In the genomic region with DNA sequence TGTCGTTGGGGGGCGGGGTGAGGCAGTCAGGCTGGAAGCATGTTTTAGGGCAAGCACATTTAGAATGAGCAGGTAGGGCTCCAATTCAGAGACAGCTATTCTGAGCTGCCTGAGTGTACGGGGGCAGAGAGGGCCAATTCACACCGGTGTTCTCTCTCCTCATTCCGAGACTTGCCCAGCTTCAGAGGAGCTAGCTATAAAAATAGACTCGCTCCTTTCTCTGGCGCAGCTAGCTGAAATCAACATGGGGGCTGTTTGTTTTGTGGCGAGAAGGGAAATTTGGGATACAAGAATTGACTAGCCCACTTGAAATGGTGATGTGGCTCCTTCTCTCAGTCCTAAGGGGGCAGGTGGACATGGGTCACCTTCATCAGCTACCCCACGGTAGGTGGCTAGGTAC, we compare ENCODE assay signal across 23 mouse cellular contexts.
"Had no signal": no experiment of that assay in that cellular context is flagged by ENCODE, and none has a peak within 500 bp of the region (broad histone marks: within the 10 kb centered on the region; RNA-seq: fewer than 3 reads in every experiment).

No protein-coding gene starts in this region.

- H3K36me3 ChIP-seq: heart, embryonic 13.5 days; heart, embryonic 15.5 days; hindbrain, embryonic 10.5 days; hindbrain, embryonic 12.5 days; intestine, embryonic 15.5 days; limb, embryonic 13.5 days; limb, embryonic 15.5 days; liver, embryonic 12.5 days had no signal

- H3K9me3 ChIP-seq: heart, embryonic 13.5 days; heart, embryonic 15.5 days; hindbrain, embryonic 10.5 days; hindbrain, embryonic 12.5 days; intestine, embryonic 15.5 days; limb, embryonic 13.5 days; limb, embryonic 15.5 days; liver, embryonic 12.5 days had no signal

- H3K4me3 ChIP-seq: heart, adult 2 months; heart, embryonic 13.5 days; heart, embryonic 15.5 days; hindbrain, embryonic 10.5 days; hindbrain, embryonic 12.5 days; intestine, embryonic 15.5 days; layer of hippocampus, adult 2 months; left cerebral cortex, adult 2 months; limb, embryonic 13.5 days; limb, embryonic 15.5 days; liver, embryonic 12.5 days had no signal

- ATAC-seq: hindbrain, embryonic 16.5 days; inflammation-experienced regulatory T-cells, adult 6 months; intestine, embryonic 15.5 days; intestine, postnatal 0 days; liver, embryonic 12.5 days had no signal

- H3K4me1 ChIP-seq: heart, embryonic 13.5 days; heart, embryonic 15.5 days; hindbrain, embryonic 10.5 days; hindbrain, embryonic 12.5 days; intestine, embryonic 15.5 days; limb, embryonic 13.5 days; limb, embryonic 15.5 days; liver, embryonic 12.5 days had no signal

- H3K27me3 ChIP-seq: heart, embryonic 13.5 days; heart, embryonic 15.5 days; hindbrain, embryonic 12.5 days; intestine, embryonic 15.5 days; limb, embryonic 13.5 days; limb, embryonic 15.5 days; liver, embryonic 12.5 days had no signal

- H3K27ac ChIP-seq: heart, adult 2 months; heart, embryonic 13.5 days; heart, embryonic 15.5 days; hindbrain, embryonic 10.5 days; hindbrain, embryonic 12.5 days; hindbrain, embryonic 14.5 days; intestine, embryonic 15.5 days; layer of hippocampus, adult 2 months; left cerebral cortex, adult 2 months; limb, embryonic 13.5 days; limb, embryonic 15.5 days; liver, embryonic 12.5 days; liver, embryonic 14.5 days had no signal

- DNase-seq: gastrocnemius, postnatal 14 days; heart, adult 2 months; heart, postnatal 4 days; kidney, adult 18-20 months; kidney, adult 8-10 months; kidney, postnatal 10 days; kidney, postnatal 25 days; kidney, postnatal 4 days had no signal
